Mouse (Mus musculus) lung, postnatal 0 days (tissue): ENCODE measurements around the gene Bad. TPM values are rescaled to one million over a fixed set of nuclear protein-coding genes. Genes with fewer than 3 reads are reported as not detected.

Experiments
- ATAC-seq: fragments of 200-750 bp; cut with Nextera tagmentation; 2 replicates; pipeline ENCODE4 v1.8.0; 2017; ENCODE audit warnings: moderate library complexity
- DNase-seq: peaks from one replicate; pipeline ENCODE4 v3.0.0-alpha.2; 2016; ENCODE audit warnings: low spot score
- H3K27ac ChIP-seq: fragments of 300-500 bp; sonication (generic); 2 replicates; pipeline ENCODE4 v1.5.1; 2014; ENCODE audit warnings: antibody characterized with exemption, mild to moderate bottlenecking, low read length, mixed read lengths
- H3K27me3 ChIP-seq: fragments of 300-500 bp; sonication (generic); replicated peaks from 2 replicates; pipeline ENCODE4 v1.6.1; 2014; ENCODE audit warnings: low read length, mixed read lengths; ENCODE audit not compliant: insufficient read depth
- H3K36me3 ChIP-seq: fragments of 300-500 bp; sonication (generic); 2 replicates; pipeline ENCODE4 v1.6.1; 2014; ENCODE audit warnings: low read length, mixed read lengths; ENCODE audit not compliant: insufficient read depth
- H3K4me1 ChIP-seq: fragments of 300-500 bp; sonication (generic); 2 replicates; pipeline ENCODE4 v1.6.1; 2014; ENCODE audit warnings: antibody characterized with exemption, low read depth, low read length, mixed read lengths; ENCODE audit not compliant: insufficient read depth
- H3K4me2 ChIP-seq: fragments of 300-500 bp; sonication (generic); replicated peaks from 2 replicates; pipeline ENCODE4 v1.6.1; 2014; ENCODE audit warnings: low read depth, mild to moderate bottlenecking, low read length, moderate library complexity, mixed read lengths
- H3K4me3 ChIP-seq: fragments of 300-500 bp; sonication (generic); 2 replicates; pipeline ENCODE4 v1.5.1; 2014; ENCODE audit warnings: low read depth, low read length
- H3K9ac ChIP-seq: fragments of 300-500 bp; sonication (generic); replicated peaks from 2 replicates; pipeline ENCODE4 v1.6.1; 2014; ENCODE audit warnings: low read depth, mild to moderate bottlenecking
- H3K9me3 ChIP-seq: fragments of 300-500 bp; sonication (generic); 2 replicates; pipeline ENCODE4 v1.6.1; 2016; ENCODE audit warnings: low read length, mixed read lengths
- CTCF ChIP-seq: IDR thresholded peaks from 2 replicates; pipeline ENCODE4 v1.5.1; 2016; ENCODE audit warnings: antibody characterized with exemption, mild to moderate bottlenecking
- EP300 ChIP-seq: IDR thresholded peaks from 2 replicates; pipeline ENCODE4 v1.6.1; 2016; ENCODE audit warnings: antibody characterized with exemption, mild to moderate bottlenecking, control low read depth
- WGBS: fragments of 180-500 bp; shearing (Covaris S2); extraction: QIAGEN DNeasy Blood & Tissue Kit; methylation state at CpG from one replicate; pipeline ENCODE4 v1.1.7; 2014; 5-methylcytosine and 5-hydroxymethylcytosine counted together
- polyA plus RNA-seq: library from polyadenylated mRNA; unstranded; fragments of >200 nt; fragmentation: Nextera tagmentation; extraction: Ambion mirVana; gene quantifications from 2 replicates; pipeline ENCODE4 v1.2.1, GENCODE M21; 2015

The Bad gene
- polyA plus RNA-seq, 1 experiment from 2014 or later = 106 TPM

DNA sequence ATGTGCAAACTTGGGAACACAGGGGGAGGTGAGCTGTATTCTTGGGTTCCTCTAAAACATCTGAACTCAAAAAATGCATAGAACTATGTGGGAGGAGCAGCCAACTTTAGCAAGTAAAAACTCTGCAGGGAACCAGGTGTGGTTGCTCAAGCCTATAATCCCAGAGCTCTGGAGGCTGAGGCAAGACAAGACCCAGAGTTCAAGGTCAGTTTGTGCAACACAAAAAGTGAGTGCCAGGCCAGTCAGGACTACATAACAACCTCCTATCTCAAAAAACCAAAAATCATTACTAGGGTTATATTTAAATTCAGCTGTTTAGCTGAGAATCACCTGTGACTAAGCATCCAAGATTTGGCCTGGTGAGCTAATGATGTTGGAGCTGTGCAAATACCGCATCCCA, 9.6 kb upstream of the Bad start:
- H3K4me3 ChIP-seq = no peak overlapping the region

DNA sequence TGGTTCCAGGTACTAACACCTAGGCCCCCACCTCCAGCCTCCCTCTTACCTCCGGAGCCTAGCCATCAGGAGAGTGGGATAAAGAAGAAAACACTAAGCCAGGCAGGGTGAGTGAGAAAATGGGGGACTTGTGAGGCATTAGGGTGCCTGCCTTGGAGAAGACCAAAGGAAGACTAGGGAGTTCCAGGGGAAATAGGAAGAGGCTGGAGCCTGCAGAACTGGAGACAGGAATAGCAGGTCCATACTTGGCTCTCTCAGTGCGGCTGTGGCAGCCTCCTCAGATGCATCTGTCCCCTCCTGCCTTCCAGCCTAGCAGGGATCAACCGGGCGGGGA, 8.6 kb upstream of the Bad start:
- Histone ChIP-seq H3K4me2 (no peak overlapping the region), H3K9ac (no peak overlapping the region), H3K9me3 (no peaks in the 10 kb centered on the region), H3K4me3 (no peak overlapping the region), H3K27me3 (peaks cover 49% of the 10 kb centered on the region), H3K36me3 (no peaks in the 10 kb centered on the region), H3K4me1 (peaks cover 5% of the 10 kb centered on the region; the same call in 1 of the 2 replicates), H3K27ac (no peak overlapping the region)
- ATAC-seq = no peak
- WGBS = 34% methylated on average over 4 of the region's 4 CpGs
- no peak for TF ChIP-seq CTCF
- no peak for TF ChIP-seq EP300
- DNase-seq = no peak

More for the DNA sequence above, 9.6 kb upstream of the Bad start:
- TF ChIP-seq EP300 (no peak), CTCF (no peak)
- Histone ChIP-seq H3K4me1 (peaks cover 6% of the 10 kb centered on the region; the same call in 1 of the 2 replicates), H3K4me2 (no peak overlapping the region), H3K27ac (no peak overlapping the region), H3K9me3 (no peaks in the 10 kb centered on the region), H3K27me3 (peaks cover 60% of the 10 kb centered on the region), H3K9ac (no peak overlapping the region), H3K36me3 (no peaks in the 10 kb centered on the region)
- no peak for ATAC-seq
- 61% methylated on average over 1 of the region's 1 CpGs for WGBS
- no peak for DNase-seq

DNA sequence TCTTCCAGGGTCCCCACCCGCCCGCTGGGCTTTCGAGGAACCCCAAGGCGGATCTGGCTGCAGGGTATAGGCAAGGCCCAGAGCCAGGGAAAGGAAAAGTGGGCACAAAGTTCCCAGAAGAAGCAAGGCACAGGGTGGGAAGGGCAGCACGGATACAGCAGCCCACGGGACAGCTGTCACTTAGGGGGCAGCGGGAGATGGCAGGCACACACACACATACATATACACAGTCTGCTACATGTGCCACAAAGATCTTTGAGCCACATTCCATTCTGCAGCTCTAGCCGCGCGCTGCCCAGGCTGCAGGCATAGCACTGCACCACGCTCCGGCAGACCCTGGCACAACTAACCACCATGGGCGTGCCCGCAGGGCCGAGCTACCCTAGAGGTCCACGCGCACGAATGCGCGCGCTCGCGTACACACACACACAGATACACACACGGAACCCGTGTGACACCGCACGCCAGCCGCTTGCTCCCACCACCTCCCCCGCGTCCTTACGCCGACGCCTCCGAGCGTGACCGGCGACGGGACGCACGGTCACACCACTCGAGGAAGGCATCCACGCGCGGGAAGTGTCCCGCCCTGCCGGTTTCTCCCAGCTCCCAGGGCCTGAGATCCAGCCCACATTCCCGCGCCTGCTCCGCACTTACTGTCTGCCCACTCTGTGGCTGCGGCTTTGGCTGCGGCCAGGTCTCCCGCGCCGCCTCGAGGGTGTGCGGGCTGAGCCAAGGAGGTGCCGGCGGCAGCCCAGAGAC, 8.0 kb upstream of the Bad start:
- no peak overlapping the region; the same call in 1 of the 2 replicates for H3K9ac ChIP-seq
- H3K27me3 ChIP-seq = peaks cover 47% of the 10 kb centered on the region
- H3K4me2 ChIP-seq = peak overlapping the region; percentile 72
- no peaks in the 10 kb centered on the region for H3K36me3 ChIP-seq
- 6% methylated on average over 54 of the region's 58 CpGs for WGBS
- peak overlapping the region; percentile 35 for H3K4me3 ChIP-seq
- TF ChIP-seq EP300 (no peak), CTCF (no peak)
- ATAC-seq = peak; percentile 53
- H3K4me1 ChIP-seq = peaks cover 5% of the 10 kb centered on the region; the same call in 1 of the 2 replicates
- no peak for DNase-seq
- no peaks in the 10 kb centered on the region for H3K9me3 ChIP-seq
- H3K27ac ChIP-seq = no peak overlapping the region

DNA sequence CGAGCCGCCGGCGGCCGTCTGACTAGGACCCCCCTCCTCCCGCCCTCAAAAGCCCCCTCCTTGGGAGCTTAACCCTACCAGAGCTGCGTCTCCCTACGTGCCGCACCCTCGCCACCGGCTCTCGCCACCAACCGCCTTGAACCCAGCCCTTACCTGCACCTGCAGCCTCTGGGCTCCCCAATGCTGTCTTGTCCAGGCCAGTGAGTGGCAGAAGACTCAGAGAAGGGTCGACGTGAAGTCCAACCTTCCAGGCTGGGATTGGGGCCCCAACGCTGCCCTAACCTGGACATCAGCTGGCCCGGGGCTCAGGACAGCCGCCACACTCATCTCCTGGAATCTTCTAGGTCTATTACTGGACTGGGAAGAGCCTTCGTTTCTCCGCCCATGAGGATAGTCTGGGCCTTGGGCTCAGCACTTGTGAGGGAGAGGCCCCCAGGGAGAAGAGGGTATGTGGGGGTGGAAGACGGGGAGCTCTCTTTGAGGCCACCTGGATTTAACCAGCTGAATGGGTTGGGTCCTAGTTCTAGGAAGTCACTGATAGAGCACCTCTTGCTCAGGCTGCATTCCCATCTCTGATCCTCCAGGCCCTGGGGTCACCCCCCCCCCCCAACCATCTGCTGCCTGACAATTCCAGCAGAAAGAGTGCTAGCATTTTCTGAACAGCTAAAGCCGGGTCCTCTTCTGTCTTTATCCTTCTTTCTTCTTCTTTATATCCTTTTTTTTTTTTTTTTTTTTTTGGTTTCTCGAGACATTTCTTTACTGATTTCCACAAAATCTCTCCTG, 7.3 kb upstream of the Bad start, which contains the start of gene Kcnk4:
Gene Kcnk4, minus strand, starts transcription at position 321 of the 783 bp plus-strand sequence.
- Histone ChIP-seq H3K27me3 (peaks cover 47% of the 10 kb centered on the region), H3K4me2 (peak within 1 kb of the TSS; percentile 72), H3K9ac (no peak within 1 kb of the TSS; the same call in 1 of the 2 replicates), H3K9me3 (no peaks in the 10 kb centered on the region), H3K4me1 (peaks cover 5% of the 10 kb centered on the region; the same call in 1 of the 2 replicates), H3K36me3 (no peaks in the 10 kb centered on the region), H3K27ac (no peak within 1 kb of the TSS), H3K4me3 (peak within 1 kb of the TSS; percentile 35)
- ATAC-seq = no peak
- no peak for DNase-seq
- no peak for TF ChIP-seq CTCF
- TF ChIP-seq EP300 = no peak
- WGBS = 11% methylated on average over 22 of the region's 23 CpGs

DNA sequence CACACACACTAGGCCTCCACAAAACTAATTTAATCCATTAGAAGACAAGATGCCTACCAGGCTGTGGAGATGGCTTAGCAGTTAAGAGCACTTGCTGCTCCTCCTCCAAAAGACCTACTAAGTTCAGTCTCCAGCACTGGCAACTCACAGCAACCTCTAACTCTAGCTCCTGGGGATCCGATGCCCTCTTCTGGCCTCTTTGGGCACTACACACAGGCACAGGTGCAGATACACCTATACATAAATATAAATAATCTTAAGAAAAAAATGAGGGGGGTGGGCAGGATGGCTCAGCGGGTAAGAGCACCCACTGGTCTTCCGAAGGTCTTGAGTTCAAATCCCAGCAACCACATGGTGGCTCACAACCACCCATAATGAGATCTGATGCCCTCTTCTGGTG, 5.4 kb upstream of the Bad start:
- Histone ChIP-seq H3K4me2 (no peak overlapping the region), H3K4me3 (no peak overlapping the region), H3K27me3 (peaks cover 45% of the 10 kb centered on the region), H3K9me3 (no peaks in the 10 kb centered on the region), H3K27ac (no peak overlapping the region), H3K4me1 (peaks cover 5% of the 10 kb centered on the region; the same call in 1 of the 2 replicates), H3K9ac (no peak overlapping the region), H3K36me3 (no peaks in the 10 kb centered on the region)
- TF ChIP-seq CTCF (peak; percentile 55), EP300 (no peak)
- ATAC-seq (no peak), DNase-seq (no peak)
- 17% methylated on average over 3 of the region's 3 CpGs for whole genome bisulfite sequencing
